Mouse (Mus musculus): ENCODE measurements around the gene Olfr571. TPM values are rescaled to one million over a fixed set of nuclear protein-coding genes. Genes with fewer than 3 reads are reported as not detected.

Gene Olfr571
- not detected for total RNA-seq (2021)
- long read RNA-seq, experiment 1: 0 reads
- long read RNA-seq, experiment 2: 0 reads

- DNase-seq (ENCODE audit: low spot score in 2 of 2): no peak
Measured at GRCm38 (mm10) chr7:102917032-102917875, at the start of gene Olfr571. Gene Olfr571, minus strand, starts transcription at chr7:102917536.

GRCm38 (mm10) chr7:102962360-102962759 is 45.0 kb upstream of the Olfr571 start, which contains the start of gene Olfr576:
Gene Olfr576, plus strand, starts transcription at chr7:102962660.
- no peak for DNase-seq (ENCODE audit: low spot score in 2 of 2)

GRCm38 (mm10) chr7:102958593-102958992 is 41.3 kb upstream of the Olfr571 start, which contains the start of gene Olfr575:
Gene Olfr575, minus strand, starts transcription at chr7:102958775.
- no peak for DNase-seq (ENCODE audit: low spot score in 2 of 2)

DNA sequence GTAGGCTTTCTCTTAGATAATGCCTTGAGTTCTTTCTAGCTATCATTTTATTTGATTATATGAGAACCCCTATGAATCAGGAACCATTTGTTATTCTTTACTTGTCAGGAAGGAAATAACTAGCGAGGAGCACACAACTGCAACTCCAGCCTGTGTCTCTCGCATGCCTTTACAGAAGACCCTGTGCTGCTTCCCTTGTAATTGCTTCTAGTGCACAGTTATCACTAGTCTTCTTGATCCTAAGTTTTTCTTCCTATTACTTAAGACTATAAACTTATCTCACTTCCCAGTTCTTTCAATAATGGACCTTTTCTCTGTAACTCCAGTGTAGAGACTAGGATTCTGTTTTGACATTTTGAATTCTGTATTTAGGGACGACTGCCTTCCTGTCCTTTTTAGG is 40.8 kb upstream of the Olfr571 start:
- DNase-seq (ENCODE audit: low spot score in 2 of 2): no peak

- no peak for DNase-seq (ENCODE audit: low spot score in 2 of 2)
Measured at GRCm38 (mm10) chr7:102950732-102951131, 33.4 kb upstream of the Olfr571 start.

GRCm38 (mm10) chr7:102948167-102948566 is 30.8 kb upstream of the Olfr571 start, which contains the start of gene Olfr574:
Gene Olfr574, plus strand, starts transcription at chr7:102948467.
- no peak for DNase-seq (ENCODE audit: low spot score in 2 of 2)

DNA sequence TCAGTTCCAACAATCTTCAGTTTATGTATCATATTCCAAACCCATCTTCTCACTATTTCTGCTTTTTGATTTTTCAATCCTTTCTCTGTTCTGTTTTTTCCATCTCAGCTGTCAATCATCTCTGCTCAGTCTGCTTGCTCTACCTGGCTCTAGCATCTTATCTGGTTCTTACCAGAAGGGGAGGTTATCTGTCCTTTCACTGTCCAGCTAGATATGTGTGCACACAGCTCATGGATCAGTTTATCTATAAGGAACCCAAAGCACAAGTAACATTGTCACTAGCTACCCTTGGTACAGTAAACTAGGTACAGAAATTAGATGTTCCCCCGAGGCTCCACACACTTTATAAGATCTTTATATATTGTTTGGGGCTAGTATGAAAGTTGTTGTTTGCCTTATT is 26.1 kb upstream of the Olfr571 start:
- no peak for DNase-seq (ENCODE audit: low spot score in 2 of 2)

DNA sequence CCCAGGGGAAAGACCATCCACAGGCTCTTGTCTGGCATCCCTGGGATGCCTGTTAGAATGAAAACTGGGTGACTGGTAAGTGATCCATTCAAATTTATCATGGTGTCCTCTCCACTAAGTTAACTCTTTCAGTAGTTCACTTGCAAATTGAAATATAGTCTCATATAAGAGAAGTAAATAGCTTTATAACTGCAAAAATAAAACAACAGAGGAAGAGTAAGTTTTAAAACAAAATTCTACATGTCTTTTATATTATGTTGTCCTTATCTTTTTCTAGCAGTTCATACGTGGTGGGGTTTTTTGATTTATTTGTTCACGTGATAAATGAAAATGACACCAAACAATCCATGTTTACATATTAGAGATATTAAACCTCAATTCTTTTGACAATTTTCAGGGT is 25.1 kb upstream of the Olfr571 start, which contains the start of gene Olfr573-ps1:
Gene Olfr573-ps1 (minus strand): TSS at position 101 of the 400 bp plus-strand sequence.
- no peak for DNase-seq (ENCODE audit: low spot score in 2 of 2)

DNA sequence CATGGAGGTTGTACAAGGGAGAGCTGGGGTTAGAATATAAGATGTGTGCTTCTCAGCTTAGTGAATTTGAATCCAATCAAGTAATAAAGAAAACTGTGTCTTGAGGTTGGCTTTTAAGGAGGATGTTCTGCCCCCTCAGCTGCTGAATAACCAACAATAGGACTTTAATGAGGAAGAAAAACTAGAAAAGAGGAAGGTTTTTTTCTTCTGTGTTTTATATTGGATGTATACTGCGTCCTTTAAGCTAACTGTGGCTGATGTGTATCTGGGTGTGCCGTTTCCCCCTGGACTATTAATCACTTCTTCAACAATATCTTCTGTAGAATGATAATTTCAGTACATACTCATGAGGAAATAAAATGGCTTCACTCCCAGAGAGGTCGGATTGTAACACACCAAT is 9.8 kb upstream of the Olfr571 start:
- no peak for DNase-seq (ENCODE audit: low spot score in 2 of 2)

DNA sequence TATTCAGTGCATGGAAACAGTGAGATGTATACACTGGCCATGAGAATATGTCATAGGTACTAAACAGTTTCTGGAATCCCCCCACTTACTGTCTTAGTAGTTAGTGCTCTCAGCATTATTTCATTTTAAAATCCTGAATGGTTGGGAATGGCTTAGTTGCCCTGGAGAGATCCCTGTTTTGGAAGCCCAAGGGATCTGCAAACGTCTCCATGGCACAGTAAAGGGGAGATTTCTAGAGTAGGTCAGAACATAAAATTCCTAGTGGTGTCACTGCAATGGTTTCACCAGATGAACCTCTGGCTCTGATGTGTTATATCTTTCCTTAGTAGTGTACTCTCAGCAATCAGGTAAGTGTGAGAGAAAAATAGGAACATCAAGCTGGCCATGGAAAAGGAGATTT is 6.8 kb upstream of the Olfr571 start, which contains the start of gene Olfr572:
Gene Olfr572 (plus strand): TSS at position 301 of the 400 bp plus-strand sequence.
- no peak for DNase-seq (ENCODE audit: low spot score in 2 of 2)

DNA sequence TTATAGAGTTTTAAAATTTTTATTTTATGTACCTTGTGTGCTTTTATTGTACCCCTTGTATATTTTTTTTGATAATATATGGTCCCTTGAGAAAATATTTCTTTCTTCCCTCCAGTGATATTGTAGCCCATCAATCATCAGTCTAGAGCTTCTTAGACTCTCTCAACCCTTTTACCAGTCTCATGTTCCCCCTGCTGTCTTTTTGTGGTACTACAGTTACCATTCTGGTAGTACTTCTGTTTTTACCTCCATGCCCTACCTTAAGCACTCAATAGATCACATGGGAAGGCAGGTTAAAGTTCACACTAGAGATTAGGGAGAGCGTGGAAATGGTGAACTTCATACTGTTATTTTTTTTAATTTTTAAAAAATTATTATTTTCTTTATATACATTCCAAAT is 2.3 kb upstream of the Olfr571 start:
- no peak for DNase-seq (ENCODE audit: low spot score in 2 of 2)

- DNase-seq (ENCODE audit: low spot score in 2 of 2): no peak
Measured at GRCm38 (mm10) chr7:102916405-102916804, 931 bp downstream of the Olfr571 start.

DNA sequence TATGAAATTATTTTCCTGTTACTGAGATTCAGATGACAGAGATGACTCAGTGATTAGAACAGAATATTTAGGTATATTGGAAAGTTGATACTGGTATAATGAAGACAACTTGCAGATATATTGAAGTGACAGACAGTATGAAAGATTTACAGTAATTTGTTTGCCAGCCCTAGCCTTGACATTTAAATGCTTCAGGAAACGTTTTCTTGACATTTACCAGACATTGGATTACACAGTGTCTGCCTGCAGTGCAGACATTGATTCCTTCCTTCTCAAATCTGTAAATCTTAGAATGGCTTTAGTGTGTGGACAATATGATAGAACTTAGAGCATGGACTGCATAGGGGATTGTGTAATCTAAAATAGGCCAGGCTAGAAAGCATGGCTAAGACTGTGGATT is 2.1 kb downstream of the Olfr571 start:
- no peak for DNase-seq (ENCODE audit: low spot score in 2 of 2)

GRCm38 (mm10) chr7:102890782-102891181 is 26.6 kb downstream of the Olfr571 start, which contains the start of gene Olfr569:
Gene Olfr569, minus strand, starts transcription at chr7:102890882.
- no peak for DNase-seq (ENCODE audit: low spot score in 2 of 2)

DNA sequence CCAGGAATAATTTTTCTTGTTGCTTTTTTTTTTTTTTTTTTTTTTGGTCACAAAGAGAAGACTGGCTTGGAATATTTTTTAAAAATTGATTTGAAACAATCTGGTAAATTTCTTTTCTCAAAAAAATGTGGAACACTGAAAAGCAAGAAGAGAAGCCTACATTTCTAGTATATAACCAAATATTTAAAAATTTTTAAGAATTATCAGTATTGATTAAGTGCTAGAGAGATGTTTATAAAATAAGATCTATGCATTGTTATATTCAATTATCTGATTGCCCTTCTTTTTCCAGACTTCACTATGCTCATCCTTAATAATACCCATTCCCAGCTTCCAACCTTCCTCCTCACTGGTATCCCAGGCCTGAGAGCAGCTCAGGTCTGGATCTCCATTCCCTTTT is 40.5 kb downstream of the Olfr571 start, which contains the start of gene Olfr568:
Gene Olfr568 (plus strand): TSS at position 301 of the 400 bp plus-strand sequence.
- no peak for DNase-seq (ENCODE audit: low spot score in 2 of 2)

DNA sequence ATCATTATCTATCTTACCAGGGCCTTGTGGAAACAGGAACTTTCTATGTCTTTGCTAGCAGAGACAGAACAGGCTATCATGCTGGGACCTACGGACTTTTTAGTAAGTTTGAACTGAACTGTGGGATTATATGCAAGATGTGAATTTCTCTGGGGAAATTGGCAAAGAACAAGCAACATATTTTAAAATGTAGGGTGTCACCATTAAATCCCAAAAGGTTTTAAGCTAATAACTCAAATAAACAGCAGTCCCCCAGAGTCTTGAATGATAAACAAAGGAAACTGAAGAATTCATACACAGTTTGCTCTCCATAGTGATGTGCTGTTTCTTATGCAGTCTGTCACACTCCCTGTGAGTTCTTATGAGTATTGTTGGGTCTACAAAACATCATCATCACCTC is 58.7 kb downstream of the Olfr571 start, which contains the start of gene Olfr566:
Gene Olfr566 (minus strand): TSS at position 101 of the 400 bp plus-strand sequence.
- no peak for DNase-seq (ENCODE audit: low spot score in 2 of 2)

- no peak for DNase-seq (ENCODE audit: low spot score in 2 of 2)
Measured at GRCm38 (mm10) chr7:102855807-102856206, 61.5 kb downstream of the Olfr571 start.

Other genes with a start within 250 kb of the Olfr571 start
- gene Trim68, start 230.2 kb downstream of the Olfr571 start, total RNA-seq (2021): 1 to 10 TPM; 7.2 to 9.0 TPM
- gene Olfr557, start 221.6 kb downstream of the Olfr571 start, total RNA-seq (2021): not detected
- gene Olfr558, start 215.3 kb downstream of the Olfr571 start, total RNA-seq (2021): 1 to 10 TPM; 3.3 to 5.2 TPM
- not detected for gene Olfr33, start 198.5 kb downstream of the Olfr571 start, total RNA-seq (2021)
- not detected for gene Olfr559, start 190.0 kb downstream of the Olfr571 start, total RNA-seq (2021)
- gene Olfr560, start 158.2 kb downstream of the Olfr571 start, total RNA-seq (2021): under 1 TPM in 1 of 2 experiments, not detected in 1; 0.17 TPM
- gene Olfr78, start 158.1 kb downstream of the Olfr571 start, total RNA-seq (2021): 1 to 10 TPM in 1 of 2 experiments, under 1 TPM in 1; 0.83 to 1.9 TPM
- gene Olfr561, start 146.3 kb downstream of the Olfr571 start, total RNA-seq (2021): under 1 TPM in 1 of 2 experiments, not detected in 1; 0.27 TPM
- gene Olfr564, start 114.1 kb downstream of the Olfr571 start, total RNA-seq (2021): not detected
- gene Olfr566, start 58.8 kb downstream of the Olfr571 start, total RNA-seq (2021): not detected
- not detected for gene Olfr568, start 40.4 kb downstream of the Olfr571 start, total RNA-seq (2021)
- not detected for gene Olfr569, start 26.7 kb downstream of the Olfr571 start, total RNA-seq (2021)
- gene Olfr570, start 23.0 kb downstream of the Olfr571 start, total RNA-seq (2021): not detected
- gene Olfr572, start 6.9 kb upstream of the Olfr571 start, total RNA-seq (2021): not detected
- gene Olfr573-ps1, start 25.0 kb upstream of the Olfr571 start, total RNA-seq (2021): not detected
- gene Olfr574, start 30.9 kb upstream of the Olfr571 start, total RNA-seq (2021): not detected
- not detected for gene Olfr575, start 41.2 kb upstream of the Olfr571 start, total RNA-seq (2021)
- not detected for gene Olfr576, start 45.1 kb upstream of the Olfr571 start, total RNA-seq (2021)
- not detected for gene Olfr577, start 58.4 kb upstream of the Olfr571 start, total RNA-seq (2021)
- not detected for gene Olfr578, start 71.8 kb upstream of the Olfr571 start, total RNA-seq (2021)
- gene Olfr582, start 120.5 kb upstream of the Olfr571 start, total RNA-seq (2021): not detected
- not detected for gene Olfr583, start 133.8 kb upstream of the Olfr571 start, total RNA-seq (2021)
- gene Olfr584, start 164.3 kb upstream of the Olfr571 start, total RNA-seq (2021): not detected
- not detected for gene Olfr585, start 180.2 kb upstream of the Olfr571 start, total RNA-seq (2021)
- gene Olfr586, start 208.1 kb upstream of the Olfr571 start, total RNA-seq (2021): not detected
- gene Olfr588-ps1, start 223.3 kb upstream of the Olfr571 start, total RNA-seq (2021): not detected
- not detected for gene Olfr589, start 238.8 kb upstream of the Olfr571 start, total RNA-seq (2021)